Mouse (Mus musculus) cortical plate, adult 2 months (tissue): ENCODE data around the gene Rpl4. TPM values are rescaled to one million over a fixed set of nuclear protein-coding genes. Genes with fewer than 3 reads are reported as not detected.

Experiments
- H3K27ac ChIP-seq: fragments of 200-500 bp; 2 replicates; pipeline ENCODE4 v1.5.1; 2012; ENCODE audit warnings: low read length, control low read depth, inconsistent platforms; ENCODE audit not compliant: insufficient read depth
- H3K4me1 ChIP-seq: fragments of 200-500 bp; 2 replicates; pipeline ENCODE4 v1.6.1; 2011; ENCODE audit warnings: low read length; ENCODE audit not compliant: control insufficient read depth, insufficient read depth
- H3K4me3 ChIP-seq: fragments of 200-500 bp; 2 replicates; pipeline ENCODE4 v1.5.1; 2011; ENCODE audit warnings: mild to moderate bottlenecking, low read length, control low read depth; ENCODE audit not compliant: insufficient read depth
- CTCF ChIP-seq: fragments of 200-500 bp; IDR thresholded peaks from 2 replicates; pipeline ENCODE4 v1.5.1; 2011; ENCODE audit warnings: mild to moderate bottlenecking, control low read depth, low read length; ENCODE audit not compliant: insufficient read depth; ENCODE audit errors: extremely low read depth
- POLR2A ChIP-seq: fragments of 200-500 bp; IDR thresholded peaks from 2 replicates; pipeline ENCODE4 v1.6.1; 2011; ENCODE audit warnings: mild to moderate bottlenecking, low read length, control low read depth; ENCODE audit not compliant: insufficient read depth; ENCODE audit errors: extremely low read depth
- polyA plus RNA-seq: library from polyadenylated mRNA; depleted of rRNA; stranded (reverse); fragments of >200 nt; gene quantifications from 2 replicates; pipeline ENCODE4 v1.2.3, GENCODE M21; 2012; rRNA removed

The Rpl4 gene
- polyA plus RNA-seq, 1 experiment = 578 TPM

- TF ChIP-seq POLR2A = no peak
- TF ChIP-seq CTCF = no peak
Observed at GRCm38 (mm10) chr9:64216090-64216489, 42.9 kb downstream of the Rpl4 start.

DNA sequence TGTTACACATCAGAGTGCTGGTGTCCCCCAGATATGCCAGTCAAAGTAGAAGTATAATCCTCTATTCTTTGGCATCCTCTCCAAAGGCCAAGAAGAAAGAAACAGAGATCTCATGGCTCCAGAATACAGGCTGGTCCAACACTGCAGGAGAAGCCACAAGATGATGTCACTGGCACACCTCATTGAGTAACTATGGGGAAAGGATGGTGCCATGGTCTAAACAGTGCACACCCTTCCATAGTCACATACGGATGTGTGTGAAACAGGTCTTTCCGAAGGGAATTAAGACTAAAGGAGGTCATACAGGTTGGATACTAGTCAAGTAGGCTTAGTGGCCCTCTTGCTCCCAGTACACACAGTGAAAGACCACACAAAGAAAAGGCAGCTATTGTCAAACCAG lies 43.5 kb downstream of the Rpl4 start:
- Histone ChIP-seq H3K4me3 (no peak overlapping the region), H3K27ac (no peak overlapping the region), H3K4me1 (peaks cover 6% of the 10 kb centered on the region)
- TF ChIP-seq POLR2A (no peak), CTCF (no peak)

More at GRCm38 (mm10) chr9:64216090-64216489, 42.9 kb downstream of the Rpl4 start:
- H3K4me3 ChIP-seq = no peak overlapping the region
- H3K4me1 ChIP-seq = peaks cover 6% of the 10 kb centered on the region
- no peak overlapping the region for H3K27ac ChIP-seq

- Histone ChIP-seq H3K4me1 (peaks cover 6% of the 10 kb centered on the region), H3K4me3 (no peak overlapping the region), H3K27ac (no peak overlapping the region)
- TF ChIP-seq POLR2A (no peak), CTCF (no peak)
Observed at GRCm38 (mm10) chr9:64217887-64218286, 44.7 kb downstream of the Rpl4 start.

GRCm38 (mm10) chr9:64219305-64219704 lies 46.1 kb downstream of the Rpl4 start:
- TF ChIP-seq POLR2A = no peak
- no peak overlapping the region for H3K27ac ChIP-seq
- peaks cover 6% of the 10 kb centered on the region for H3K4me1 ChIP-seq
- no peak overlapping the region for H3K4me3 ChIP-seq

GRCm38 (mm10) chr9:64219772-64220420 lies 46.7 kb downstream of the Rpl4 start:
- no peak overlapping the region for H3K27ac ChIP-seq
- H3K4me1 ChIP-seq = peaks cover 6% of the 10 kb centered on the region
- H3K4me3 ChIP-seq = no peak overlapping the region
- TF ChIP-seq CTCF = no peak
- TF ChIP-seq POLR2A = no peak

DNA sequence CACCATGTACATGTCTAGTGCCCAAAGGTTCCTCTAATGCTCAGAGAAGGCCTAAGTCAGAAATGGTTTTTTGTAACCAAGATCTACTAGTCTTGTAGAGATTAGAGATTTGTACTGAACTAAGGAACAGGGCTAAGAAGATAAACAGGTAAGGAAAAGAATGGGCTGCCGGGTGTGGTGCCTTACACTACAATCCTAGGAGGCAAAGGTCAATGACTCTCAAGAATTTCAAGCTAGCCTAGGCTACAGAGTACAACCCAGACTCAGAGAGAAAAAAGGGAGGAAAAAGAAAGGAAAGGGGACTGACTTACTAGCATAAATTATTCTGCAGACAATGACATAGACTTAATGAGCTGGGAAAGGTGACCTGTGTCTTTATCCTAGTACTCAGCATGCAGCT lies 47.4 kb downstream of the Rpl4 start:
- H3K27ac ChIP-seq = no peak overlapping the region
- no peak for TF ChIP-seq CTCF

DNA sequence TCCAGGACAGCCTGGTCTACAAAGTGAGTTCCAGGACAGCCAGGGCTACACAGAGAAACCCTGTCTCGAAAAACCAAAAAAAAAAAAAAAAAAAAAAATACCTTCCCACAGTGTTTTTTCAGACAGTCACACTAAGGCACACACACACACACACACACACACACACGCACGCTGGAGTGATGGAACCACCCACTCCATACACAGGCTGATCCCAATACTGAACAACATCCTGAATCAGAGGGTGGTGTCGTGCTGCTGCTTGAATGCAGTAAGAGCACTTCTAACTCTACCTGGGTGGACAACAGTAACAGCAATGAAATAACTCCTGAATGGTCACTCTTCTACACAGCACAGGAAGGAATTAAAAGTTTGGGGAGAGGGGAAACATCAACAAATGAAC lies 48.3 kb downstream of the Rpl4 start:
- H3K4me1 ChIP-seq = peaks cover 3% of the 10 kb centered on the region
- no peak overlapping the region for H3K27ac ChIP-seq
- H3K4me3 ChIP-seq = no peak overlapping the region
- TF ChIP-seq CTCF (no peak), POLR2A (no peak)

More for the DNA sequence above, 47.4 kb downstream of the Rpl4 start:
- Histone ChIP-seq H3K4me3 (no peak overlapping the region), H3K4me1 (peaks cover 6% of the 10 kb centered on the region)

GRCm38 (mm10) chr9:64222098-64222497 lies 48.9 kb downstream of the Rpl4 start:
- H3K4me3 ChIP-seq = no peak overlapping the region
- H3K27ac ChIP-seq = no peak overlapping the region
- TF ChIP-seq POLR2A = no peak
- no peak for TF ChIP-seq CTCF
- peaks cover 2% of the 10 kb centered on the region for H3K4me1 ChIP-seq

GRCm38 (mm10) chr9:64225805-64226204 lies 52.6 kb downstream of the Rpl4 start:
- Histone ChIP-seq H3K4me3 (no peak overlapping the region), H3K27ac (no peak overlapping the region), H3K4me1 (peaks cover 13% of the 10 kb centered on the region)
- TF ChIP-seq POLR2A (no peak), CTCF (no peak)

GRCm38 (mm10) chr9:64227736-64228135 lies 54.6 kb downstream of the Rpl4 start:
- H3K4me1 ChIP-seq = peaks cover 22% of the 10 kb centered on the region
- H3K27ac ChIP-seq = no peak overlapping the region
- no peak overlapping the region for H3K4me3 ChIP-seq
- TF ChIP-seq POLR2A (no peak), CTCF (no peak)

Other genes with a start within 250 kb of the Rpl4 start
- 2.6 and 2.9 TPM in 2 replicates for gene Smad6, start 151.3 kb upstream of the Rpl4 start, polyA plus RNA-seq
- gene Lctl, start 56.2 kb upstream of the Rpl4 start, polyA plus RNA-seq = 0.25 and 0.36 TPM in 2 replicates
- gene Zwilch, start 271 bp upstream of the Rpl4 start, polyA plus RNA-seq = 5.4 and 6.5 TPM in 2 replicates
- gene Snapc5, start 5.9 kb downstream of the Rpl4 start, polyA plus RNA-seq = 33.2 and 34.1 TPM in 2 replicates
- gene Uchl4, start 61.8 kb downstream of the Rpl4 start, polyA plus RNA-seq = 0.08 and 0.28 TPM in 2 replicates
- 172 and 175 TPM in 2 replicates for gene Map2k1, start 80.3 kb downstream of the Rpl4 start, polyA plus RNA-seq
- 31.0 and 33.9 TPM in 2 replicates for gene Tipin, start 108.2 kb downstream of the Rpl4 start, polyA plus RNA-seq
- gene Dis3l, start 167.9 kb downstream of the Rpl4 start, polyA plus RNA-seq = 25.4 and 26.2 TPM in 2 replicates
- 6.0 and 6.2 TPM in 2 replicates for gene Megf11, start 212.3 kb downstream of the Rpl4 start, polyA plus RNA-seq